Mouse (Mus musculus) cerebellum, postnatal 14 days (tissue): Measurements from ENCODE around the gene Esrrg.

Experiments
- DNase-seq, 2 experiments: peaks; one replicate each; pipeline ENCODE4 v3.0.0; 2021; ENCODE audit warnings: mixed read lengths in 2 of 2

The Esrrg gene

GRCm38 (mm10) chr1:187834576-187834975 lies 226.0 kb downstream of the Esrrg start:
- no peak for DNase-seq

GRCm38 (mm10) chr1:187836384-187836783 lies 227.8 kb downstream of the Esrrg start:
- no peak for DNase-seq

GRCm38 (mm10) chr1:187836876-187837275 lies 228.3 kb downstream of the Esrrg start:
- DNase-seq: no peak

GRCm38 (mm10) chr1:187841629-187842028 lies 233.0 kb downstream of the Esrrg start:
- no peak for DNase-seq

- DNase-seq: no peak
Observed at GRCm38 (mm10) chr1:187842702-187843101, 234.1 kb downstream of the Esrrg start.

GRCm38 (mm10) chr1:187854148-187854547 lies 245.6 kb downstream of the Esrrg start:
- no peak for DNase-seq

- no peak for DNase-seq
Observed at GRCm38 (mm10) chr1:187862339-187862738, 253.7 kb downstream of the Esrrg start.

GRCm38 (mm10) chr1:187868427-187868826 lies 259.8 kb downstream of the Esrrg start:
- DNase-seq: no peak

GRCm38 (mm10) chr1:187872208-187872607 lies 263.6 kb downstream of the Esrrg start:
- no peak for DNase-seq

- DNase-seq: no peak
Observed at GRCm38 (mm10) chr1:187872744-187873143, 264.2 kb downstream of the Esrrg start.

- DNase-seq: no peak
Observed at GRCm38 (mm10) chr1:187873770-187874169, 265.2 kb downstream of the Esrrg start.

- DNase-seq: no peak
Observed at GRCm38 (mm10) chr1:187887270-187887669, 278.7 kb downstream of the Esrrg start.

GRCm38 (mm10) chr1:187888142-187888541 lies 279.6 kb downstream of the Esrrg start:
- DNase-seq: peak; percentile 32 to 48

GRCm38 (mm10) chr1:187889096-187889495 lies 280.5 kb downstream of the Esrrg start:
- no peak for DNase-seq

- DNase-seq: no peak
Observed at GRCm38 (mm10) chr1:187891262-187891661, 282.7 kb downstream of the Esrrg start.

GRCm38 (mm10) chr1:187895459-187895858 lies 286.9 kb downstream of the Esrrg start:
- no peak for DNase-seq

GRCm38 (mm10) chr1:187896291-187896690 lies 287.7 kb downstream of the Esrrg start:
- no peak for DNase-seq

GRCm38 (mm10) chr1:187896910-187897309 lies 288.3 kb downstream of the Esrrg start:
- no peak for DNase-seq

GRCm38 (mm10) chr1:187899541-187899940 lies 290.9 kb downstream of the Esrrg start:
- DNase-seq: no peak

- DNase-seq: no peak
Observed at GRCm38 (mm10) chr1:187900756-187901155, 292.2 kb downstream of the Esrrg start.

GRCm38 (mm10) chr1:187902176-187902575 lies 293.6 kb downstream of the Esrrg start:
- no peak for DNase-seq

GRCm38 (mm10) chr1:187904731-187905130 lies 296.1 kb downstream of the Esrrg start:
- DNase-seq: no peak

GRCm38 (mm10) chr1:187907407-187907806 lies 298.8 kb downstream of the Esrrg start:
- DNase-seq: no peak

- DNase-seq: no peak
Observed at GRCm38 (mm10) chr1:187907871-187908270, 299.3 kb downstream of the Esrrg start.

- DNase-seq: no peak
Observed at GRCm38 (mm10) chr1:187910718-187911117, 302.1 kb downstream of the Esrrg start.

GRCm38 (mm10) chr1:187911201-187911600 lies 302.6 kb downstream of the Esrrg start:
- no peak for DNase-seq
